Mouse (Mus musculus): Measurements from ENCODE around the gene Rbms3. TPM values are rescaled to one million over a fixed set of nuclear protein-coding genes. Genes with fewer than 3 reads are reported as not detected.

The Rbms3 gene
- polyA plus RNA-seq, 1 experiment from 2014 or later = 48.9 TPM

- Histone ChIP-seq H3K27ac (ENCODE audit: low read length) (no peak overlapping the region), H3K4me3 (ENCODE audit: low read depth, low read length) (no peak overlapping the region), H3K27me3 (replicated peaks; ENCODE audit: insufficient read depth, low read length) (no peaks in the 10 kb centered on the region), H3K4me2 (replicated peaks; ENCODE audit: low read depth, low read length) (no peak overlapping the region), H3K4me1 (ENCODE audit: insufficient read depth, low read depth, low read length) (no peaks in the 10 kb centered on the region), H3K9ac (replicated peaks; ENCODE audit: low read depth) (no peak overlapping the region), H3K9me3 (ENCODE audit: low read length) (no peaks in the 10 kb centered on the region), H3K36me3 (ENCODE audit: insufficient read depth, low read length) (no peaks in the 10 kb centered on the region)
- ATAC-seq (peak; percentile 53), DNase-seq (ENCODE audit: low spot score) (peak; percentile 45)
- WGBS = 31% methylated on average over 2 of the region's 2 CpGs
- TF ChIP-seq CTCF (IDR thresholded peaks at IDR 0.05) = no peak
- TF ChIP-seq EP300 (IDR thresholded peaks at IDR 0.05) = no peak
Observed at GRCm38 (mm10) chr9:117018741-117019163, 611.0 kb downstream of the Rbms3 start.

GRCm38 (mm10) chr9:117018301-117018700 is 611.4 kb downstream of the Rbms3 start:
- no peak for DNase-seq (ENCODE audit: low spot score)
- ATAC-seq = no peak
- Histone ChIP-seq H3K36me3 (ENCODE audit: insufficient read depth, low read length) (no peaks in the 10 kb centered on the region), H3K9me3 (ENCODE audit: low read length) (no peaks in the 10 kb centered on the region), H3K4me2 (replicated peaks; ENCODE audit: low read depth, low read length) (no peak overlapping the region), H3K27me3 (replicated peaks; ENCODE audit: insufficient read depth, low read length) (no peaks in the 10 kb centered on the region), H3K4me1 (ENCODE audit: insufficient read depth, low read depth, low read length) (no peaks in the 10 kb centered on the region), H3K9ac (replicated peaks; ENCODE audit: low read depth) (no peak overlapping the region), H3K4me3 (ENCODE audit: low read depth, low read length) (no peak overlapping the region), H3K27ac (ENCODE audit: low read length) (no peak overlapping the region)
- TF ChIP-seq EP300 (IDR thresholded peaks at IDR 0.05) (no peak), CTCF (IDR thresholded peaks at IDR 0.05) (no peak)
- 58% methylated on average over 12 of the region's 12 CpGs for WGBS

GRCm38 (mm10) chr9:117016605-117017319 is 613.0 kb downstream of the Rbms3 start:
- 86% methylated on average over 9 of the region's 9 CpGs for WGBS
- TF ChIP-seq EP300 (IDR thresholded peaks at IDR 0.05) = no peak
- Histone ChIP-seq H3K9me3 (ENCODE audit: low read length) (no peaks in the 10 kb centered on the region), H3K27me3 (replicated peaks; ENCODE audit: insufficient read depth, low read length) (no peaks in the 10 kb centered on the region), H3K27ac (ENCODE audit: low read length) (no peak overlapping the region), H3K4me3 (ENCODE audit: low read depth, low read length) (no peak overlapping the region), H3K4me2 (replicated peaks; ENCODE audit: low read depth, low read length) (no peak overlapping the region), H3K4me1 (ENCODE audit: insufficient read depth, low read depth, low read length) (no peaks in the 10 kb centered on the region), H3K36me3 (ENCODE audit: insufficient read depth, low read length) (no peaks in the 10 kb centered on the region), H3K9ac (replicated peaks; ENCODE audit: low read depth) (no peak overlapping the region)
- no peak for DNase-seq (ENCODE audit: low spot score)
- ATAC-seq = no peak

DNA sequence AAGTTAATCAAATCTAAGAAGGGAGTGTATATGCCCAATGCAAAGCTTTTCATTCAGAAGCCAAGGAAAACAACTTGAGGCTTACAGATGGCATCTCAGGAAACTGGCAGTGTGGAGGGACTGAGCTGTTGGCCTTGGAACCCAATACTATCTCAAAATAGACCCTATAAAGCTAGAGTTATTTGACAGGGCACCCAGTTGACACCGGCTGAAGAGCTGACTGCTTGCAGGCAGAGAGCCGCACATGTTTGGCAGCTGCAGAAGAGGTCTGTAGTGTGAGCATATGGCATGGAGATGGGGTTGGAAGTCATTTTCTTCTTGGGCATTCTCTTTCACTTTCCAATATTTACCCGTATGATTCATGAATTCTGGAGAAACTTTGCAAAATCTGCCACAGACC is 616.3 kb downstream of the Rbms3 start:
- H3K9ac ChIP-seq (replicated peaks; ENCODE audit: low read depth) = no peak overlapping the region
- H3K4me2 ChIP-seq (replicated peaks; ENCODE audit: low read depth, low read length) = no peak overlapping the region
- TF ChIP-seq EP300 (IDR thresholded peaks at IDR 0.05) = no peak
- no peak for TF ChIP-seq CTCF (IDR thresholded peaks at IDR 0.05)
- H3K27ac ChIP-seq (ENCODE audit: low read length) = no peak overlapping the region
- no peaks in the 10 kb centered on the region for H3K27me3 ChIP-seq (replicated peaks; ENCODE audit: insufficient read depth, low read length)
- H3K4me3 ChIP-seq (ENCODE audit: low read depth, low read length) = no peak overlapping the region
- no peaks in the 10 kb centered on the region for H3K36me3 ChIP-seq (ENCODE audit: insufficient read depth, low read length)
- WGBS = 71% methylated on average over 3 of the region's 3 CpGs
- DNase-seq (ENCODE audit: low spot score) = peak; percentile 21
- no peak for ATAC-seq
- H3K9me3 ChIP-seq (ENCODE audit: low read length) = no peaks in the 10 kb centered on the region
- H3K4me1 ChIP-seq (ENCODE audit: insufficient read depth, low read depth, low read length) = no peaks in the 10 kb centered on the region

GRCm38 (mm10) chr9:117010801-117011200 is 618.9 kb downstream of the Rbms3 start:
- TF ChIP-seq CTCF (IDR thresholded peaks at IDR 0.05) (no peak), EP300 (IDR thresholded peaks at IDR 0.05) (no peak)
- Histone ChIP-seq H3K36me3 (ENCODE audit: insufficient read depth, low read length) (no peaks in the 10 kb centered on the region), H3K9me3 (ENCODE audit: low read length) (no peaks in the 10 kb centered on the region), H3K27ac (ENCODE audit: low read length) (no peak overlapping the region), H3K4me2 (replicated peaks; ENCODE audit: low read depth, low read length) (no peak overlapping the region), H3K4me3 (ENCODE audit: low read depth, low read length) (no peak overlapping the region), H3K27me3 (replicated peaks; ENCODE audit: insufficient read depth, low read length) (no peaks in the 10 kb centered on the region), H3K4me1 (ENCODE audit: insufficient read depth, low read depth, low read length) (no peaks in the 10 kb centered on the region), H3K9ac (replicated peaks; ENCODE audit: low read depth) (no peak overlapping the region)
- WGBS = 92% methylated on average over 3 of the region's 3 CpGs
- DNase-seq (ENCODE audit: low spot score) = no peak
- no peak for ATAC-seq

DNA sequence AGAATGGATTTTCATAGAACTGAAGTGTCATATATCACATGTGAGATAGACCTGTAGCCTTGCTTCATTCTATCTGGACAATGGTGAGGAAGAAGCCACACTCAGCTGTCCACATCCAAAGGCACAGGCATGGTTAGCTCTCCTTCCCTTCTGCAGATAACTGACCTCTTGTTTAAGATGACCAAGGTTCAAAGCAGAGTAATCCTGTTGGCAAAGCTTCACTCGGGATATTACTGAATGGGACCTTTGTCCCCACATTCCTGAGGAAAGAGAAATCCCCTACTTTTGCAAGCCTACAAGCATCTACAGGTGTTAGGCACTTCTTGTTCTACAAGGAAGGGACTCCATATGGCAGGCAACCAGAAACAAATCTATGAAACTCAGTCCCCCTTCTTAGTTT is 621.5 kb downstream of the Rbms3 start:
- Histone ChIP-seq H3K36me3 (ENCODE audit: insufficient read depth, low read length) (no peaks in the 10 kb centered on the region), H3K4me3 (ENCODE audit: low read depth, low read length) (no peak overlapping the region), H3K9ac (replicated peaks; ENCODE audit: low read depth) (no peak overlapping the region), H3K4me2 (replicated peaks; ENCODE audit: low read depth, low read length) (no peak overlapping the region), H3K27ac (ENCODE audit: low read length) (no peak overlapping the region), H3K9me3 (ENCODE audit: low read length) (no peaks in the 10 kb centered on the region), H3K4me1 (ENCODE audit: insufficient read depth, low read depth, low read length) (no peaks in the 10 kb centered on the region), H3K27me3 (replicated peaks; ENCODE audit: insufficient read depth, low read length) (no peaks in the 10 kb centered on the region)
- ATAC-seq (no peak), DNase-seq (ENCODE audit: low spot score) (no peak)
- 60% methylated on average over 1 of the region's 1 CpGs for WGBS
- TF ChIP-seq CTCF (IDR thresholded peaks at IDR 0.05) (no peak), EP300 (IDR thresholded peaks at IDR 0.05) (no peak)
